Mouse (Mus musculus) MEL (cell line): Measurements from ENCODE around the gene Fgfr2.

Experiments
- CTCF ChIP-seq, 3 experiments: IDR thresholded peaks in 2 of 3; conservative IDR thresholded peaks in 1 of 3; 2 replicates each; pipeline ENCODE4 v1.5.1; 2011 to 2012; ENCODE audit warnings: low read length in 3 of 3, low read depth in 2 of 3, mild to moderate bottlenecking in 2 of 3, improper control_type of control experiment in 1 of 3, inconsistent platforms in 1 of 3, mixed read lengths in 1 of 3, moderate library complexity in 1 of 3; ENCODE audit not compliant: control insufficient read depth in 1 of 3, insufficient read depth in 1 of 3, poor library complexity in 1 of 3, severe bottlenecking in 1 of 3
- GATA1 ChIP-seq: IDR thresholded peaks from 2 replicates; pipeline ENCODE4 v1.6.1; 2011; ENCODE audit warnings: low read depth, low read length, improper control_type of control experiment
- POLR2A ChIP-seq, 2 experiments: IDR thresholded peaks; 2 replicates each; pipeline ENCODE4 v1.6.1; 2011 to 2012; ENCODE audit warnings: low read length in 2 of 2, mild to moderate bottlenecking in 2 of 2, control low read depth in 1 of 2, improper control_type of control experiment in 1 of 2, low read depth in 1 of 2, moderate library complexity in 1 of 2; ENCODE audit not compliant: control insufficient read depth in 1 of 2, insufficient read depth in 1 of 2, poor library complexity in 1 of 2

DNA sequence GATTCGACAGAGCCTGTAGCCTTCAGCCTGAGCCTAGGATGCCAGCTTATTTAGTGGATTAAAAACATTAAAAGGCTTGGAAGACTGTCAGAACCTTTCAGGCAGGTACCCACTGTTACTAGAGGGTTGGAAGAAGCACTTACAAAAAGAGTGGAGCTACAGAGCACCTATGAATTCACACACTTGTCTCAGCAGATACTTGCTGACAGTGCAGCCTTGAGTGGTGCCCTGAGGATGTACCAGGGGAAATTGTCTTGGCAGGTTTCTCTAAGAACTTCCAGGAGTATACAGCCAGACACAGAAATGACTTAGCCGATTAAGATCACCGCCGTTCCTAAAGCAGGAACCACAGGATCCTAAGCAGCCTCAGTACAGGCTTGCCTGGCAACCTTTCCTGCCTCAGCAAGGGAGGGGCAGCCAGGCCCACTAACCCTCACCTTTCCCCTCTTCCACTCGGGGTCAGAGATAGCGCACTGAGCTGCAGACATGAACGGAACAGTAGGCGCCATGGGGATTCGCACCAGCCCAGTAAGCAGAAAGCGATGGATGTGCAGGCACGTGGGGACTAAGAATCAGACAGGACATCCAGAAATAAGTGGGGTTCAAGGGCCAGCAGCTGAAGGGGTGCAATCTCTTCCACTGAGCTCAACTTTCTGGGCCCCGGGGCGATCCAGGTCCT is 39.1 kb downstream of the Fgfr2 start:
- no peak for TF ChIP-seq GATA1
- no peak; a peak in 1 of 4 replicates for TF ChIP-seq POLR2A (IDR thresholded peaks at IDR 0.05; ENCODE audit: control insufficient read depth in 1 of 2, insufficient read depth in 1 of 2, low read depth in 1 of 2, low read length in 2 of 2, poor library complexity in 1 of 2)
- no peak for TF ChIP-seq CTCF (IDR thresholded peaks at IDR 0.05 in 2 of 3, conservative IDR thresholded peaks at IDR 0.05 in 1 of 3; ENCODE audit: control insufficient read depth in 1 of 3, insufficient read depth in 1 of 3, low read depth in 2 of 3, low read length in 3 of 3, poor library complexity in 1 of 3, severe bottlenecking in 1 of 3)
